Mouse (Mus musculus) erythroblast, embryonic 14.5 days (primary cell): ENCODE results near the gene Vps11.

ENCODE experiments used
- GATA1 ChIP-seq: IDR thresholded peaks from 2 replicates; pipeline ENCODE4 v1.6.1; 2012; ENCODE audit warnings: low read length, inconsistent platforms, mixed read lengths
- TAL1 ChIP-seq: IDR thresholded peaks from 3 replicates; pipeline ENCODE4 v1.6.1; 2012; ENCODE audit warnings: low read length, inconsistent platforms, mixed read lengths

DNA sequence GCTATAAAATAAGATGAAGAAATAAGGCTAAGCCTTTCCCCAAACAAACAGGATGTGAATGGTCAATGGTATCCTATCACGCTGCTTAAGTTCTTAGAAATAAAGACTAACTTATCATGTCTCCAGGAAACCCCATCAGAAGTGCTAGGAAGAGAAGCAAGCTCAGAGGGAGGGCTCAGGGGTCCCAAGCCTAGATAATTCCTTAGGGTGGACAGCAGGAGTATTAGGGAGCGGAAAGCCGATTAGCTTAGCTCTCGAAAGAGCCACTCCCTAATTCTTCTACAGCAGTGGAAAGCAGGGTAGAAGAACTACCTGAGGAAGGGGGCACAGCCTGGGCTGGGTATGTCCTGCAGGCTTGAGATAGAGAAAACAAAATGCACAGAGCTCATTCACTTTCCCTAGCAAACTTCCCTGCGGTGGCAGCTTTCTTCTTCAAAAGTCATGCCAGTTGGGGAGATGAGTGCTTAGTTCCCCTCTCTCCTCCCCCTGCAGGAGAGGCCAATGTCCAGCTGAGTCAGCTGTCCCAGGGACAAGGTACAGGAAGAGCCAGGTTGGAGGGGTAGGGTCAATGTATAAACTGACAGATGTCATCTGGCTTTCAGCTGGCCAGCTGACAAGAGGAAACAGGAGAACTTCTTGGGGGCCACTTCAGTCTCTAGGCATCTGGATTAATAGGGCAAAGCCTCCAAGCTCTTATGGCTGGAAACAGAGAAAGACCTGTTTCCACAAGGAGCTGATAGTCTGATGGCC is 43.2 kb downstream of the Vps11 start:
- TF ChIP-seq TAL1 = no peak
- no peak for TF ChIP-seq GATA1
